Mouse (Mus musculus) right cerebral cortex, postnatal 14 days (tissue): ENCODE results near the gene Vrk1.

Experiments
- DNase-seq: peaks from one replicate; pipeline ENCODE4 v3.0.0; 2022

The Vrk1 gene

GRCm38 (mm10) chr12:106004719-106005118 lies 5.3 kb upstream of the Vrk1 start:
- DNase-seq, result no peak

- no peak for DNase-seq
Measured at GRCm38 (mm10) chr12:106006218-106006617, 3.8 kb upstream of the Vrk1 start.

GRCm38 (mm10) chr12:106008348-106009050 lies 1.5 kb upstream of the Vrk1 start:
- peak; percentile 62 for DNase-seq

GRCm38 (mm10) chr12:106009122-106009870 lies 732 bp upstream of the Vrk1 start:
- no peak for DNase-seq

GRCm38 (mm10) chr12:106012161-106012560 lies 2.1 kb downstream of the Vrk1 start:
- DNase-seq, result no peak

- no peak for DNase-seq
Measured at GRCm38 (mm10) chr12:106016265-106017012, 6.4 kb downstream of the Vrk1 start.

GRCm38 (mm10) chr12:106020063-106020462 lies 10.0 kb downstream of the Vrk1 start:
- DNase-seq, result no peak

- no peak for DNase-seq
Measured at GRCm38 (mm10) chr12:106023652-106024051, 13.6 kb downstream of the Vrk1 start.

GRCm38 (mm10) chr12:106025416-106025815 lies 15.4 kb downstream of the Vrk1 start:
- no peak for DNase-seq

- DNase-seq, result no peak
Measured at GRCm38 (mm10) chr12:106026385-106027134, 16.5 kb downstream of the Vrk1 start.

- no peak for DNase-seq
Measured at GRCm38 (mm10) chr12:106027372-106027771, 17.3 kb downstream of the Vrk1 start.

GRCm38 (mm10) chr12:106029582-106029981 lies 19.6 kb downstream of the Vrk1 start:
- no peak for DNase-seq

- DNase-seq, result no peak
Measured at GRCm38 (mm10) chr12:106030146-106030745, 20.2 kb downstream of the Vrk1 start.

GRCm38 (mm10) chr12:106030796-106031195 lies 20.8 kb downstream of the Vrk1 start:
- no peak for DNase-seq

- DNase-seq, result no peak
Measured at GRCm38 (mm10) chr12:106031916-106032315, 21.9 kb downstream of the Vrk1 start.

- DNase-seq, result no peak
Measured at GRCm38 (mm10) chr12:106032361-106032760, 22.3 kb downstream of the Vrk1 start.

GRCm38 (mm10) chr12:106034267-106034666 lies 24.2 kb downstream of the Vrk1 start:
- DNase-seq, result no peak

- DNase-seq, result no peak
Measured at GRCm38 (mm10) chr12:106034761-106035160, 24.7 kb downstream of the Vrk1 start.

GRCm38 (mm10) chr12:106040259-106040658 lies 30.2 kb downstream of the Vrk1 start:
- DNase-seq, result no peak

- DNase-seq, result no peak
Measured at GRCm38 (mm10) chr12:106046143-106046795, 36.2 kb downstream of the Vrk1 start.

- DNase-seq, result no peak
Measured at GRCm38 (mm10) chr12:106052271-106052670, 42.2 kb downstream of the Vrk1 start.

GRCm38 (mm10) chr12:106055799-106056198 lies 45.8 kb downstream of the Vrk1 start:
- peak; percentile 92 for DNase-seq
